9 mouse cellular contexts compared by ENCODE assay signal in genomic region chr4:34922177-34922870, GRCm38 (mm10). TPM values are rescaled to one million over a fixed set of nuclear protein-coding genes. Genes with fewer than 3 reads are reported as not detected.
A peak's percentile ranks its signal among the peaks of the same experiment; 100 is the strongest.
DNase-seq lines count a peak whose midpoint lies in the region; ATAC-seq and TF ChIP-seq lines count a peak whose summit lies in the region.
"Had no signal": no experiment of that assay in that cellular context is flagged by ENCODE, and none has a peak within 500 bp of the region (broad histone marks: within the 10 kb centered on the region; RNA-seq: fewer than 3 reads in every experiment).

No protein-coding gene starts in this region.

- peak; percentile 79 for TF ChIP-seq CTCF in gastrocnemius, adult 2 months (IDR thresholded peaks at IDR 0.05)
- peak; percentile 84 for TF ChIP-seq CTCF in cerebellum, adult 2 months (IDR thresholded peaks at IDR 0.05; ENCODE audit: borderline replicate concordance, insufficient read depth, low read depth, low read length)

- TF ChIP-seq POLR2A in cerebellum, adult 2 months (IDR thresholded peaks at IDR 0.05; ENCODE audit: borderline replicate concordance, insufficient read depth, low read length), result no peak

- peak; percentile 29 for DNase-seq in gastrocnemius, adult 2 months
- DNase-seq in gastrocnemius, postnatal 14 days, result no peak
- peak; percentile 58 for DNase-seq in ES-E14 (ENCODE audit: low read depth, low spot score)
- DNase-seq in cerebellum, adult 2 months, result peak; percentile 41 to 52
- DNase-seq in kidney, postnatal 4 days, result peak; percentile 45 to 52

- in situ Hi-C loops in ES-E14 (cut with MboI; ENCODE audit: low sequenced_read_pairs in 2 of 2, unreplicated experiment in 2 of 2), result no loop called here

- H3K9ac ChIP-seq in ES-E14 (ENCODE audit: insufficient read depth, low read depth, low read length, poor library complexity, severe bottlenecking), result no peak overlapping the region
- no peak overlapping the region for H3K9ac ChIP-seq in stomach, embryonic 16.5 days (ENCODE audit: low read length)

- no peaks in the 10 kb centered on the region; a peak in 1 of 4 replicates for H3K4me1 ChIP-seq in ES-E14 (ENCODE audit: control insufficient read depth in 2 of 2, insufficient read depth in 2 of 2, low read length in 2 of 2, poor library complexity in 1 of 2)
- no peaks in the 10 kb centered on the region for H3K4me1 ChIP-seq in cerebellum, adult 2 months (ENCODE audit: control insufficient read depth, insufficient read depth, low read length)
- H3K4me1 ChIP-seq in stomach, embryonic 16.5 days (ENCODE audit: control insufficient read depth, insufficient read depth, low read length), result no peaks in the 10 kb centered on the region

- peak; percentile 91 for ATAC-seq in granulocyte monocyte progenitor cell, adult 5-6 weeks (replicated peaks; ENCODE audit: poor library complexity, severe bottlenecking)
- ATAC-seq in megakaryocyte, adult 5-6 weeks (ENCODE audit: poor library complexity, severe bottlenecking), result peak; percentile 72
- ATAC-seq in stomach, embryonic 16.5 days (ENCODE audit: insufficient read depth, low FRiP score), result peak; percentile 58; the same call in 1 of the 2 replicates

- no peaks in the 10 kb centered on the region for H3K9me3 ChIP-seq in ES-E14 (ENCODE audit: control insufficient read depth, insufficient read depth, low read depth, low read length)
- H3K9me3 ChIP-seq in stomach, embryonic 16.5 days (replicated peaks; ENCODE audit: control insufficient read depth, low read length), result no peaks in the 10 kb centered on the region

- H3K27ac ChIP-seq in gastrocnemius, adult 2 months, result no peak overlapping the region
- H3K27ac ChIP-seq in ES-E14 (ENCODE audit: insufficient read depth, low read depth, low read length, poor library complexity, severe bottlenecking), result no peak overlapping the region
- no peak overlapping the region for H3K27ac ChIP-seq in cerebellum, adult 2 months (ENCODE audit: insufficient read depth, low read length)
- no peak overlapping the region for H3K27ac ChIP-seq in stomach, embryonic 16.5 days (ENCODE audit: low read length)

- H3K4me2 ChIP-seq in stomach, embryonic 16.5 days (ENCODE audit: low read depth, low read length), result no peak overlapping the region

- no peaks in the 10 kb centered on the region for H3K27me3 ChIP-seq in cerebellum, adult 2 months (ENCODE audit: control insufficient read depth, insufficient read depth, low read length)
- no peaks in the 10 kb centered on the region for H3K27me3 ChIP-seq in stomach, embryonic 16.5 days (ENCODE audit: control insufficient read depth, insufficient read depth, low read length)

- H3K36me3 ChIP-seq in ES-E14 (ENCODE audit: control insufficient read depth, insufficient read depth, low read length, poor library complexity, severe bottlenecking), result no peaks in the 10 kb centered on the region
- H3K36me3 ChIP-seq in stomach, embryonic 16.5 days (ENCODE audit: control insufficient read depth, insufficient read depth, low read length), result no peaks in the 10 kb centered on the region

- H3K4me3 ChIP-seq in gastrocnemius, adult 2 months, result no peak overlapping the region
- H3K4me3 ChIP-seq in ES-E14 (ENCODE audit: insufficient read depth in 1 of 2, low read depth in 1 of 2, low read length in 2 of 2, poor library complexity in 1 of 2, severe bottlenecking in 1 of 2), result no peak overlapping the region
- H3K4me3 ChIP-seq in cerebellum, adult 2 months (replicated peaks; ENCODE audit: insufficient read depth, low read depth, low read length), result no peak overlapping the region
- no peak overlapping the region for H3K4me3 ChIP-seq in stomach, embryonic 16.5 days (replicated peaks; ENCODE audit: low read length)

- WGBS in cerebellum, adult 2 months, result 49% methylated on average over 6 of the region's 6 CpGs
- 64% methylated on average over 6 of the region's 6 CpGs for WGBS in stomach, embryonic 16.5 days

- intact Hi-C loops in gastrocnemius, adult 2 months (cut with DNase I), result loop anchor here (5.0 kb wide), 3 partner anchors 145 to 235 kb away; partner anchors contain the start of genes Slc35a1 and Smim8
- intact Hi-C loops in gastrocnemius, postnatal 14 days (cut with DNase I; ENCODE audit: low total_unique reads), result no loop called here

TF ChIP-seq in ES-E14, 5 proteins besides CTCF, POLR2A, EP300 and RAD21:
- TF ChIP-seq ZC3H11A (IDR thresholded peaks at IDR 0.05; ENCODE audit: borderline replicate concordance, low read depth, low read length) (peak; percentile 92), MAFK (IDR thresholded peaks at IDR 0.05; ENCODE audit: insufficient read depth, low read depth, low read length) (no peak)

RNA-seq across cellular contexts. Expression of gene Cga, which starts 28.7 kb away (rescaled TPM):
- not detected for total RNA-seq in gastrocnemius, adult 2 months (2021)
- not detected for total RNA-seq in gastrocnemius, postnatal 14 days (2021)
- 0.89 TPM in 1 of 2 replicates, not detected in the other for total RNA-seq in ES-E14 (2012; rRNA removed)
- not detected in 2 replicates for polyA plus RNA-seq in cerebellum, adult 2 months (2012; rRNA removed)
- not detected in 2 replicates for total RNA-seq in granulocyte monocyte progenitor cell, adult 5-6 weeks (2014; fragmentation: Nextera tagmentation)
- not detected in 2 replicates for total RNA-seq in granulocyte monocyte progenitor cell, adult 5-6 weeks (2017)
- total RNA-seq in megakaryocyte, adult 5-6 weeks (2015), result not detected in 2 replicates
- total RNA-seq in megakaryocyte, adult 5-6 weeks (2017), result not detected in 2 replicates
- not detected in 2 replicates for polyA plus RNA-seq in stomach, embryonic 16.5 days (2015; fragmentation: Nextera tagmentation; extraction: Ambion mirVana)
- polyA plus RNA-seq: liver, embryonic 16.5 days had no signal

RNA-seq across cellular contexts. Expression of gene Zfp292, which starts 39.6 kb away (rescaled TPM):
- 10 to 100 TPM in 1 of 2 experiments, 1 to 10 TPM in 1; 9.2 to 11.0 TPM for total RNA-seq in gastrocnemius, adult 2 months (2021)
- 1 to 10 TPM; 8.6 to 8.8 TPM for total RNA-seq in gastrocnemius, postnatal 14 days (2021)
- 25.3 and 31.8 TPM in 2 replicates for total RNA-seq in ES-E14 (2012; rRNA removed)
- 8.9 and 9.4 TPM in 2 replicates for polyA plus RNA-seq in cerebellum, adult 2 months (2012; rRNA removed)
- total RNA-seq in granulocyte monocyte progenitor cell, adult 5-6 weeks (2014; fragmentation: Nextera tagmentation), result 23.6 and 27.4 TPM in 2 replicates
- total RNA-seq in granulocyte monocyte progenitor cell, adult 5-6 weeks (2017), result 28.6 and 29.5 TPM in 2 replicates
- 25.0 and 26.7 TPM in 2 replicates for total RNA-seq in megakaryocyte, adult 5-6 weeks (2015)
- total RNA-seq in megakaryocyte, adult 5-6 weeks (2017), result 24.6 and 26.3 TPM in 2 replicates
- 14.0 and 14.8 TPM in 2 replicates for polyA plus RNA-seq in stomach, embryonic 16.5 days (2015; fragmentation: Nextera tagmentation; extraction: Ambion mirVana)
